Comparison of ENCODE assay signal across 17 mouse cellular contexts in genomic region chr6:146322555-146322954, GRCm38 (mm10).
DNase-seq lines count a peak whose midpoint lies in the region; ATAC-seq lines count a peak whose summit lies in the region.
"Had no signal": no experiment of that assay in that cellular context is flagged by ENCODE, and none has a peak within 500 bp of the region (broad histone marks: within the 10 kb centered on the region; RNA-seq: fewer than 3 reads in every experiment).

No protein-coding gene starts in this region.

- 0 out of 2 replicates have a peak, but pooled peaks cover under 1% of the 10 kb centered on the region for H3K9me3 ChIP-seq in heart, embryonic 12.5 days (replicated peaks)
- no peaks in the 10 kb centered on the region for H3K9me3 ChIP-seq in kidney, embryonic 15.5 days (replicated peaks)
- no peaks in the 10 kb centered on the region for H3K9me3 ChIP-seq in forebrain, embryonic 15.5 days
- H3K9me3 ChIP-seq: embryonic facial prominence, embryonic 15.5 days; hindbrain, embryonic 15.5 days; liver, embryonic 15.5 days; midbrain, embryonic 12.5 days had no signal

- intact Hi-C loops in heart, postnatal 36 days (cut with DNase I) = no loop called here

- peaks cover 41% of the 10 kb centered on the region for H3K4me1 ChIP-seq in heart, embryonic 12.5 days (replicated peaks)
- H3K4me1 ChIP-seq in kidney, embryonic 15.5 days = peaks cover 22% of the 10 kb centered on the region
- no peaks in the 10 kb centered on the region for H3K4me1 ChIP-seq in forebrain, embryonic 15.5 days
- H3K4me1 ChIP-seq: embryonic facial prominence, embryonic 15.5 days; hindbrain, embryonic 15.5 days; liver, embryonic 15.5 days; midbrain, embryonic 12.5 days had no signal

- 47% methylated on average over 7 of the region's 7 CpGs for WGBS in heart, embryonic 12.5 days
- WGBS in kidney, embryonic 15.5 days = 31% methylated on average over 7 of the region's 7 CpGs
- WGBS in forebrain, embryonic 15.5 days = 83% methylated on average over 7 of the region's 7 CpGs

- H3K4me3 ChIP-seq in heart, embryonic 12.5 days = no peak overlapping the region
- no peak overlapping the region for H3K4me3 ChIP-seq in kidney, embryonic 15.5 days (replicated peaks)
- H3K4me3 ChIP-seq in forebrain, embryonic 15.5 days = no peak overlapping the region
- H3K4me3 ChIP-seq: embryonic facial prominence, embryonic 15.5 days; hindbrain, embryonic 15.5 days; liver, embryonic 15.5 days; midbrain, embryonic 12.5 days had no signal

- no peak overlapping the region for H3K9ac ChIP-seq in heart, embryonic 12.5 days
- H3K9ac ChIP-seq in kidney, embryonic 15.5 days = no peak overlapping the region
- no peak overlapping the region for H3K9ac ChIP-seq in forebrain, embryonic 15.5 days (replicated peaks)
- H3K9ac ChIP-seq: embryonic facial prominence, embryonic 15.5 days; hindbrain, embryonic 15.5 days; liver, embryonic 15.5 days; midbrain, embryonic 12.5 days had no signal

- H3K27ac ChIP-seq in heart, embryonic 12.5 days (ENCODE audit: poor library complexity, severe bottlenecking) = peak overlapping the region; percentile 14; the same call in 1 of the 2 replicates
- H3K27ac ChIP-seq in kidney, embryonic 15.5 days = peak overlapping the region; percentile 30
- H3K27ac ChIP-seq in forebrain, embryonic 15.5 days (replicated peaks) = no peak overlapping the region
- H3K27ac ChIP-seq: embryonic facial prominence, embryonic 15.5 days; hindbrain, embryonic 15.5 days; liver, embryonic 15.5 days; macrophage; midbrain, embryonic 12.5 days had no signal

- no peaks in the 10 kb centered on the region for H3K27me3 ChIP-seq in heart, embryonic 12.5 days (replicated peaks)
- H3K27me3 ChIP-seq in kidney, embryonic 15.5 days = no peaks in the 10 kb centered on the region
- no peaks in the 10 kb centered on the region for H3K27me3 ChIP-seq in forebrain, embryonic 15.5 days
- H3K27me3 ChIP-seq: embryonic facial prominence, embryonic 15.5 days; hindbrain, embryonic 15.5 days; liver, embryonic 15.5 days; midbrain, embryonic 12.5 days had no signal

- H3K4me2 ChIP-seq in heart, embryonic 12.5 days = no peak overlapping the region
- no peak overlapping the region for H3K4me2 ChIP-seq in kidney, embryonic 15.5 days
- no peak overlapping the region for H3K4me2 ChIP-seq in forebrain, embryonic 15.5 days (replicated peaks)
- H3K4me2 ChIP-seq: embryonic facial prominence, embryonic 15.5 days; hindbrain, embryonic 15.5 days; liver, embryonic 15.5 days; midbrain, embryonic 12.5 days had no signal

- no peak for DNase-seq in heart, postnatal 36 days
- no peak for DNase-seq in kidney, postnatal 10 days
- peak; percentile 78 for DNase-seq in ovary, adult 18-20 months (ENCODE audit: low spot score)
- DNase-seq in ovary, postnatal 14 days (ENCODE audit: low spot score) = no peak
- DNase-seq: B cell, adult 2 months; cerebellum, adult 11 months; cerebellum, postnatal 14 days; embryo, embryonic 11 days; thymus, postnatal 4 days had no signal

- H3K36me3 ChIP-seq in heart, embryonic 12.5 days = peaks cover 56% of the 10 kb centered on the region
- 0 out of 2 replicates have a peak, but pooled peaks cover 1% of the 10 kb centered on the region for H3K36me3 ChIP-seq in kidney, embryonic 15.5 days
- no peaks in the 10 kb centered on the region for H3K36me3 ChIP-seq in forebrain, embryonic 15.5 days
- H3K36me3 ChIP-seq: hindbrain, embryonic 15.5 days; liver, embryonic 15.5 days; midbrain, embryonic 12.5 days had no signal

- no peak for ATAC-seq in heart, embryonic 12.5 days (ENCODE audit: insufficient number of reproducible peaks, low FRiP score)
- ATAC-seq in kidney, embryonic 15.5 days (replicated peaks; ENCODE audit: low FRiP score) = peak; percentile 66; the same call in 1 of the 2 replicates
- no peak for ATAC-seq in forebrain, embryonic 15.5 days (replicated peaks)
